8 mouse cellular contexts compared by ENCODE assay signal in the genomic region with DNA sequence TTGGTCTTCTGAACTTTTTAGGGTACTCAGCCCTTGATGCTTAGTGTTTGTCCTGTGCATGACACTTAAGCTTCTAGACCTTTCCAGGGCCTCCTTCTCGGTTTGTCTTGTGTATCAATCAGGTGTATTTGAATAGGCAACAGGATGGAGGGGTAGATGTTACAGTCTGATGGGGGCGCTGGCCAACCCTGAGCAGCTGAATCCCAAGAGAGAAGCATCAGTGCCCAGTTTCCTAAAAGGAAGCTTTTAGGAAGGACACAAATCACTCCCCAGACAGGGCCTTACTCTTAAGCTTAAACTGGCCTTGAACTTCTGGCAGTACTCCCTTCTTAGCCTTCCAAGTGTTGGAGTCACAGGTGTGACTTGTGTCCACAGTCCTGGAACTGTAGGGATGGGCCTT. TPM values are rescaled to one million over a fixed set of nuclear protein-coding genes. Genes with fewer than 3 reads are reported as not detected.
A peak's percentile ranks its signal among the peaks of the same experiment; 100 is the strongest.
DNase-seq lines count a peak whose midpoint lies in the region; ATAC-seq and TF ChIP-seq lines count a peak whose summit lies in the region.

No protein-coding gene starts in this region.

- H3K27me3 ChIP-seq in heart, embryonic 11.5 days (ENCODE audit: control insufficient read depth, insufficient read depth, low read length), result no peaks in the 10 kb centered on the region
- no peaks in the 10 kb centered on the region for H3K27me3 ChIP-seq in MEL (ENCODE audit: control insufficient read depth in 1 of 2, insufficient read depth in 2 of 2, low read length in 2 of 2)
- no peaks in the 10 kb centered on the region for H3K27me3 ChIP-seq in hindbrain, embryonic 12.5 days
- H3K27me3 ChIP-seq in midbrain, embryonic 10.5 days (ENCODE audit: low read depth, poor library complexity, severe bottlenecking), result no peaks in the 10 kb centered on the region

- peaks cover 15% of the 10 kb centered on the region for H3K4me1 ChIP-seq in heart, embryonic 11.5 days (ENCODE audit: control insufficient read depth, insufficient read depth, low read length)
- H3K4me1 ChIP-seq in MEL (ENCODE audit: control insufficient read depth in 1 of 2, insufficient read depth in 2 of 2, low read length in 2 of 2), result peaks cover 4 to 12% of the 10 kb centered on the region in 2 experiments
- H3K4me1 ChIP-seq in hindbrain, embryonic 12.5 days, result peaks cover 32% of the 10 kb centered on the region
- peaks cover 30% of the 10 kb centered on the region for H3K4me1 ChIP-seq in midbrain, embryonic 10.5 days

- no peak for TF ChIP-seq CTCF in MEL (IDR thresholded peaks at IDR 0.05 in 2 of 3, conservative IDR thresholded peaks at IDR 0.05 in 1 of 3; ENCODE audit: control insufficient read depth in 1 of 3, insufficient read depth in 1 of 3, low read depth in 2 of 3, low read length in 3 of 3, poor library complexity in 1 of 3, severe bottlenecking in 1 of 3)

- H3K36me3 ChIP-seq in heart, embryonic 11.5 days (ENCODE audit: control insufficient read depth, insufficient read depth, low read length), result peaks cover 3% of the 10 kb centered on the region; the same call in 1 of the 2 replicates
- peaks cover 12 to 19% of the 10 kb centered on the region in 2 experiments; a peak in 3 of 4 replicates for H3K36me3 ChIP-seq in MEL (ENCODE audit: control insufficient read depth in 1 of 2, insufficient read depth in 2 of 2, low read length in 2 of 2)
- peaks cover 24% of the 10 kb centered on the region for H3K36me3 ChIP-seq in hindbrain, embryonic 12.5 days
- H3K36me3 ChIP-seq in midbrain, embryonic 10.5 days, result peaks cover 36% of the 10 kb centered on the region

- peak overlapping the region; percentile 94 for H3K9ac ChIP-seq in heart, embryonic 11.5 days (ENCODE audit: low read depth, low read length)
- H3K9ac ChIP-seq in MEL (ENCODE audit: control insufficient read depth, low read depth, low read length, poor library complexity, severe bottlenecking), result peak overlapping the region; percentile 88
- H3K9ac ChIP-seq in hindbrain, embryonic 12.5 days, result peak overlapping the region; percentile 84

- H3K79me2 ChIP-seq in MEL (ENCODE audit: control insufficient read depth, insufficient read depth, low read length, poor library complexity), result peaks cover 38% of the 10 kb centered on the region

- TF ChIP-seq EP300 in MEL (IDR thresholded peaks at IDR 0.05; ENCODE audit: low read depth in 1 of 2, low read length in 2 of 2), result no peak

- 8% methylated on average over 2 of the region's 2 CpGs for WGBS in heart, embryonic 11.5 days (ENCODE audit: insufficient replicate concordance)
- 0% methylated on average over 2 of the region's 2 CpGs for WGBS in hindbrain, embryonic 12.5 days
- 4% methylated on average over 2 of the region's 2 CpGs for WGBS in midbrain, embryonic 10.5 days

- peak overlapping the region; percentile 94 for H3K4me2 ChIP-seq in heart, embryonic 11.5 days
- H3K4me2 ChIP-seq in hindbrain, embryonic 12.5 days (replicated peaks), result peak overlapping the region; percentile 68

- DNase-seq in heart, postnatal 36 days, result no peak
- no peak for DNase-seq in MEL (ENCODE audit: low read depth, low spot score)
- DNase-seq in midbrain, embryonic 10.5 days (ENCODE audit: low spot score), result no peak
- no peak for DNase-seq in left cerebral cortex, adult 11 months (ENCODE audit: low spot score)
- DNase-seq in natural killer cell, adult 2 months (ENCODE audit: low spot score in 2 of 2), result no peak
- DNase-seq in adrenal gland, postnatal 10 days, result no peak

- ATAC-seq in heart, embryonic 11.5 days (replicated peaks; ENCODE audit: insufficient number of reproducible peaks, low FRiP score, low TSS enrichment), result no peak
- ATAC-seq in hindbrain, embryonic 12.5 days (ENCODE audit: low FRiP score), result no peak

- peak overlapping the region; percentile 96 for H3K4me3 ChIP-seq in heart, embryonic 11.5 days (ENCODE audit: low read depth, low read length)
- H3K4me3 ChIP-seq in MEL (ENCODE audit: control insufficient read depth in 1 of 2, insufficient read depth in 1 of 2, low read depth in 2 of 2, low read length in 2 of 2), result peak overlapping the region; percentile 81 to 95
- H3K4me3 ChIP-seq in hindbrain, embryonic 12.5 days, result peak overlapping the region; percentile 65
- H3K4me3 ChIP-seq in midbrain, embryonic 10.5 days, result peak overlapping the region; percentile 97

- no peaks in the 10 kb centered on the region for H3K9me3 ChIP-seq in heart, embryonic 11.5 days (replicated peaks; ENCODE audit: control insufficient read depth, low read length)
- no peaks in the 10 kb centered on the region for H3K9me3 ChIP-seq in MEL (replicated peaks; ENCODE audit: insufficient read depth, low read length)
- H3K9me3 ChIP-seq in hindbrain, embryonic 12.5 days (replicated peaks), result no peaks in the 10 kb centered on the region
- H3K9me3 ChIP-seq in midbrain, embryonic 10.5 days (replicated peaks), result no peaks in the 10 kb centered on the region

- TF ChIP-seq RAD21 in MEL (IDR thresholded peaks at IDR 0.05; ENCODE audit: low read depth, low read length), result no peak

- intact Hi-C loops in heart, postnatal 36 days (cut with DNase I), result loop anchor here (2.0 kb wide), 1 partner anchor 21 kb away; the partner anchor contains the start of genes Ctns and Shpk

- TF ChIP-seq POLR2A in MEL (IDR thresholded peaks at IDR 0.05; ENCODE audit: control insufficient read depth in 1 of 2, insufficient read depth in 1 of 2, low read depth in 1 of 2, low read length in 2 of 2, poor library complexity in 1 of 2), result no peak

- peak overlapping the region; percentile 97 for H3K27ac ChIP-seq in heart, embryonic 11.5 days (ENCODE audit: low read depth, low read length)
- H3K27ac ChIP-seq in MEL (ENCODE audit: control insufficient read depth, low read depth, low read length), result no peak overlapping the region
- peak overlapping the region; percentile 91 for H3K27ac ChIP-seq in hindbrain, embryonic 12.5 days
- H3K27ac ChIP-seq in midbrain, embryonic 10.5 days (replicated peaks), result peak overlapping the region; percentile 92

TF ChIP-seq in MEL, 35 proteins besides CTCF, POLR2A, EP300 and RAD21 (continues in another document):
- no peak for TF ChIP-seq CHD2 (IDR thresholded peaks at IDR 0.05; ENCODE audit: low read length)
- TF ChIP-seq ZNF384 (IDR thresholded peaks at IDR 0.05; ENCODE audit: low read depth, low read length), result no peak
- TF ChIP-seq MXI1 (IDR thresholded peaks at IDR 0.05; ENCODE audit: low read depth, low read length), result no peak
- TF ChIP-seq MAX (IDR thresholded peaks at IDR 0.05; ENCODE audit: low read length), result no peak
- TF ChIP-seq MEF2A (IDR thresholded peaks at IDR 0.05; ENCODE audit: extremely low read depth, insufficient replicate concordance, low read depth, low read length, poor library complexity, severe bottlenecking), result no peak

RNA-seq across cellular contexts. Expression of gene Tax1bp3, which starts 1.0 kb away (rescaled TPM):
- polyA plus RNA-seq in heart, embryonic 11.5 days (2014; fragmentation: Nextera tagmentation; extraction: Ambion mirVana), result 264 and 272 TPM in 2 replicates
- 10 to 100 TPM; 47.1 to 48.1 TPM for total RNA-seq in heart, postnatal 36 days (2021)
- 12.6 and 13.1 TPM in 2 replicates for total RNA-seq in MEL (2012; rRNA removed)
- polyA plus RNA-seq in MEL (2012; ENCODE audit: insufficient read depth in 1 of 2, insufficient read length in 2 of 2, low read depth in 1 of 2, low replicate concordance in 2 of 2, missing spikeins in 1 of 2), result 10 to 100 TPM in 1 of 2 experiments, not detected in 1; 30.9 TPM
- polyA plus RNA-seq in hindbrain, embryonic 12.5 days (2016; fragmentation: Nextera tagmentation; extraction: Ambion mirVana), result 204 and 205 TPM in 2 replicates
- polyA plus RNA-seq in midbrain, embryonic 10.5 days (2016; fragmentation: Nextera tagmentation; extraction: Ambion mirVana), result 175 and 199 TPM in 2 replicates
- total RNA-seq in adrenal gland, postnatal 10 days (2021), result 10 to 100 TPM; 72.5 TPM

RNA-seq across cellular contexts. Expression of gene Emc6, which starts 1.1 kb away (rescaled TPM):
- polyA plus RNA-seq in heart, embryonic 11.5 days (2014; fragmentation: Nextera tagmentation; extraction: Ambion mirVana), result 94.3 and 112 TPM in 2 replicates
- total RNA-seq in heart, postnatal 36 days (2021), result 10 to 100 TPM; 82.2 to 94.1 TPM
- total RNA-seq in MEL (2012; rRNA removed), result 158 and 179 TPM in 2 replicates
- 100 to 1,000 TPM in 1 of 2 experiments, not detected in 1; 211 TPM for polyA plus RNA-seq in MEL (2012; ENCODE audit: insufficient read depth in 1 of 2, insufficient read length in 2 of 2, low read depth in 1 of 2, low replicate concordance in 2 of 2, missing spikeins in 1 of 2)
- polyA plus RNA-seq in hindbrain, embryonic 12.5 days (2016; fragmentation: Nextera tagmentation; extraction: Ambion mirVana), result 110 and 111 TPM in 2 replicates
- 132 and 137 TPM in 2 replicates for polyA plus RNA-seq in midbrain, embryonic 10.5 days (2016; fragmentation: Nextera tagmentation; extraction: Ambion mirVana)
- 100 to 1,000 TPM; 121 to 122 TPM for total RNA-seq in adrenal gland, postnatal 10 days (2021)

RNA-seq across cellular contexts. Expression of gene P2rx5, which starts 17.7 kb away (rescaled TPM):
- polyA plus RNA-seq in heart, embryonic 11.5 days (2014; fragmentation: Nextera tagmentation; extraction: Ambion mirVana), result 0.65 and 0.97 TPM in 2 replicates
- total RNA-seq in heart, postnatal 36 days (2021), result 10 to 100 TPM; 13.1 to 17.9 TPM
- 0.04 and 0.07 TPM in 2 replicates for total RNA-seq in MEL (2012; rRNA removed)
- under 1 TPM in 1 of 2 experiments, not detected in 1; 0.25 TPM for polyA plus RNA-seq in MEL (2012; ENCODE audit: insufficient read depth in 1 of 2, insufficient read length in 2 of 2, low read depth in 1 of 2, low replicate concordance in 2 of 2, missing spikeins in 1 of 2)
- 0.31 and 0.43 TPM in 2 replicates for polyA plus RNA-seq in hindbrain, embryonic 12.5 days (2016; fragmentation: Nextera tagmentation; extraction: Ambion mirVana)
- 0.21 and 0.29 TPM in 2 replicates for polyA plus RNA-seq in midbrain, embryonic 10.5 days (2016; fragmentation: Nextera tagmentation; extraction: Ambion mirVana)
- 10 to 100 TPM; 14.8 to 26.1 TPM for total RNA-seq in adrenal gland, postnatal 10 days (2021)

RNA-seq across cellular contexts. Expression of gene Ctns, which starts 20.9 kb away (rescaled TPM):
- polyA plus RNA-seq in heart, embryonic 11.5 days (2014; fragmentation: Nextera tagmentation; extraction: Ambion mirVana), result 12.7 and 14.9 TPM in 2 replicates
- 10 to 100 TPM in 1 of 2 experiments, 1 to 10 TPM in 1; 8.3 to 13.3 TPM for total RNA-seq in heart, postnatal 36 days (2021)
- 5.1 and 5.4 TPM in 2 replicates for total RNA-seq in MEL (2012; rRNA removed)
- polyA plus RNA-seq in MEL (2012; ENCODE audit: insufficient read depth in 1 of 2, insufficient read length in 2 of 2, low read depth in 1 of 2, low replicate concordance in 2 of 2, missing spikeins in 1 of 2), result 1 to 10 TPM in 1 of 2 experiments, not detected in 1; 9.4 TPM
- polyA plus RNA-seq in hindbrain, embryonic 12.5 days (2016; fragmentation: Nextera tagmentation; extraction: Ambion mirVana), result 25.5 and 25.6 TPM in 2 replicates
- 15.1 and 17.2 TPM in 2 replicates for polyA plus RNA-seq in midbrain, embryonic 10.5 days (2016; fragmentation: Nextera tagmentation; extraction: Ambion mirVana)
- 10 to 100 TPM; 14.6 to 17.1 TPM for total RNA-seq in adrenal gland, postnatal 10 days (2021)

RNA-seq across cellular contexts. Expression of gene Shpk, which starts 21.4 kb away (rescaled TPM):
- polyA plus RNA-seq in heart, embryonic 11.5 days (2014; fragmentation: Nextera tagmentation; extraction: Ambion mirVana), result 0.31 and 0.94 TPM in 2 replicates
- 1 to 10 TPM; 1.3 to 1.7 TPM for total RNA-seq in heart, postnatal 36 days (2021)
- total RNA-seq in MEL (2012; rRNA removed), result 1.0 and 1.4 TPM in 2 replicates
- 1 to 10 TPM in 1 of 2 experiments, not detected in 1; 1.6 TPM for polyA plus RNA-seq in MEL (2012; ENCODE audit: insufficient read depth in 1 of 2, insufficient read length in 2 of 2, low read depth in 1 of 2, low replicate concordance in 2 of 2, missing spikeins in 1 of 2)
- 2.4 TPM in 2 replicates for polyA plus RNA-seq in hindbrain, embryonic 12.5 days (2016; fragmentation: Nextera tagmentation; extraction: Ambion mirVana)
- 0.97 and 1.0 TPM in 2 replicates for polyA plus RNA-seq in midbrain, embryonic 10.5 days (2016; fragmentation: Nextera tagmentation; extraction: Ambion mirVana)
- total RNA-seq in adrenal gland, postnatal 10 days (2021), result 1 to 10 TPM; 9.4 to 9.6 TPM
